Mouse (Mus musculus) gastrocnemius, adult 2 months (tissue): ENCODE measurements around the gene Dpy19l3. TPM values are rescaled to one million over a fixed set of nuclear protein-coding genes. Genes with fewer than 3 reads are reported as not detected.

Source experiments
- DNase-seq: peaks from one replicate; pipeline ENCODE4 v3.0.0; 2022
- H3K27ac ChIP-seq: fragments of 200-600 bp; 2 replicates; pipeline ENCODE4 v1.8.1; 2022; ENCODE audit warnings: mild to moderate bottlenecking
- H3K4me3 ChIP-seq: fragments of 200-600 bp; 2 replicates; pipeline ENCODE4 v1.8.1; 2022; ENCODE audit warnings: mild to moderate bottlenecking, moderate library complexity
- CTCF ChIP-seq: fragments of 200-600 bp; IDR thresholded peaks from 2 replicates; pipeline ENCODE4 v1.8.1; 2022; ENCODE audit warnings: antibody characterized with exemption, mild to moderate bottlenecking, moderate library complexity
- intact Hi-C: fragments of 180-260 bp; cut with DNase I; formaldehyde crosslinking; loops from one replicate; pipeline ENCODE4 v1.15.1; 2025
- long read RNA-seq, 2 experiments: library from polyadenylated mRNA; stranded (forward); transcript quantifications; one replicate each; pipeline ENCODE4 v2.0.0; 2021
- total RNA-seq, 2 experiments: library from RNA; stranded (reverse); gene quantifications; 2 replicates each; pipeline ENCODE4 v1.2.3; 2021

Dpy19l3 gene
- 1 to 10 TPM; 5.8 to 7.1 TPM for total RNA-seq
- long read RNA-seq, experiment 1, partial matches to known transcripts = 0 of 2 reads
- long read RNA-seq, experiment 1, other reads (novel, unspliced or antisense) = 2 of 2 reads
- long read RNA-seq, experiment 2, partial matches to known transcripts = 1 of 1 reads
- long read RNA-seq, experiment 2, other reads (novel, unspliced or antisense) = 0 of 1 reads

GRCm38 (mm10) chr7:35754033-35754885, at the start of gene Dpy19l3:
TSS of gene Dpy19l3 (minus strand) at chr7:35754454.
- peak; percentile 94 for DNase-seq
- no peak for TF ChIP-seq CTCF
- H3K4me3 ChIP-seq = peak within 1 kb of the TSS; percentile 96
- peak within 1 kb of the TSS; percentile 83 for H3K27ac ChIP-seq
- intact Hi-C loops = loop anchor here (1.0 to 5.0 kb wide), 3 partner anchors 37 to 68 kb away; partner anchors contain the start of gene Zfp507

GRCm38 (mm10) chr7:35802906-35803595, 48.8 kb upstream of the Dpy19l3 start, which contains the start of gene Zfp507:
TSS of gene Zfp507 (minus strand) at chr7:35803003.
- H3K4me3 ChIP-seq = peak within 1 kb of the TSS; percentile 87
- intact Hi-C loops = loop anchor here (5.0 to 10.0 kb wide), 2 partner anchors 51 to 1542 kb away; partner anchors contain the start of gene Dpy19l3

GRCm38 (mm10) chr7:35802201-35802905, 48.1 kb upstream of the Dpy19l3 start:
- Histone ChIP-seq H3K4me3 (peak overlapping the region; percentile 87), H3K27ac (peak overlapping the region; percentile 92)
- intact Hi-C loops = loop anchor here (5.0 to 10.0 kb wide), 2 partner anchors 50 to 1542 kb away; partner anchors contain the start of gene Dpy19l3
- no peak for TF ChIP-seq CTCF
- DNase-seq = no peak

More at GRCm38 (mm10) chr7:35802906-35803595, 48.8 kb upstream of the Dpy19l3 start, which contains the start of gene Zfp507:
- peak; percentile 94 for DNase-seq
- no peak for TF ChIP-seq CTCF
- peak within 1 kb of the TSS; percentile 92 for H3K27ac ChIP-seq

- intact Hi-C loops = no loop called here
- H3K4me3 ChIP-seq = no peak overlapping the region
- no peak for DNase-seq
- H3K27ac ChIP-seq = no peak overlapping the region
- no peak for TF ChIP-seq CTCF
These were observed 41.9 kb upstream of the Dpy19l3 start for GRCm38 (mm10) chr7:35796123-35796522.

- TF ChIP-seq CTCF = no peak
- Histone ChIP-seq H3K27ac (no peak overlapping the region), H3K4me3 (no peak overlapping the region)
- no peak for DNase-seq
- intact Hi-C loops = no loop called here
These were observed 40.0 kb upstream of the Dpy19l3 start for GRCm38 (mm10) chr7:35794145-35794664.

DNA sequence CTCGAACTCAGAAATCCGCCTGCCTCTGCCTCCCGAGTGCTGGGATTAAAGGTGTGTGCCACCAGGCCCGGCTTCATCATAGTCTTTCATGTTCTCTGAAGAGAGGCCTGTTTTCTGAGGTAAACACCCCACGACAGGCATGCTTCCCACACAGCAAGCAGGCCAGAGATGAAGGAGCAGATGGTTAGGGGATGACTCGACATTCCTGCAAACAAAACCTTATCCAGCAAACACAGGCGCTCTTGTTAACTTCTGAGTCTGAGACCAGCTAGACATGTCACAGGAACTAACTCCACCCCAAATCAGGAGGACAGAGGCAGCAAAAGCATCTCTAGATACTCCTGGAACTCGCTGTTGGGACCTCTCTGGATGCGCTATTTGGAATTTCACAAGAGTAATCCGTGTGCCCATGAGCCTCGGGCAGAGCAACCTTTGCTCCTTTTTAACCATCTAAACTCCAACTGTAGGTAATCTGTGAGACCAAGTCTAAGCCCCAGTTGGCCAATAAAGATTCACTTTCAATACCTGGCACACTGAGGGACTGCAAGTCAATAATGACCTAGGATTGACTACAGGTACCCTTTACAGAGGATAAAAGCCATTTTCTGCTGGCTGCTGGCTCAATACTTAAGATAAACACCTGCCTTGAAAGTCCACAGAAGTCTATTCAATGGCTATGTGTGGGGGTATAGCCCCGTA, 38.0 kb upstream of the Dpy19l3 start:
- intact Hi-C loops = no loop called here
- no peak for DNase-seq
- Histone ChIP-seq H3K4me3 (no peak overlapping the region), H3K27ac (no peak overlapping the region)
- TF ChIP-seq CTCF = no peak

GRCm38 (mm10) chr7:35790926-35791325, 36.7 kb upstream of the Dpy19l3 start:
- intact Hi-C loops = no loop called here
- TF ChIP-seq CTCF = no peak
- no peak for DNase-seq

GRCm38 (mm10) chr7:35790201-35790600, 35.9 kb upstream of the Dpy19l3 start:
- TF ChIP-seq CTCF = peak; percentile 58
- no peak for DNase-seq
- no peak overlapping the region for H3K4me3 ChIP-seq
- intact Hi-C loops = no loop called here
- H3K27ac ChIP-seq = no peak overlapping the region

More at GRCm38 (mm10) chr7:35790926-35791325, 36.7 kb upstream of the Dpy19l3 start:
- Histone ChIP-seq H3K4me3 (no peak overlapping the region), H3K27ac (no peak overlapping the region)

DNA sequence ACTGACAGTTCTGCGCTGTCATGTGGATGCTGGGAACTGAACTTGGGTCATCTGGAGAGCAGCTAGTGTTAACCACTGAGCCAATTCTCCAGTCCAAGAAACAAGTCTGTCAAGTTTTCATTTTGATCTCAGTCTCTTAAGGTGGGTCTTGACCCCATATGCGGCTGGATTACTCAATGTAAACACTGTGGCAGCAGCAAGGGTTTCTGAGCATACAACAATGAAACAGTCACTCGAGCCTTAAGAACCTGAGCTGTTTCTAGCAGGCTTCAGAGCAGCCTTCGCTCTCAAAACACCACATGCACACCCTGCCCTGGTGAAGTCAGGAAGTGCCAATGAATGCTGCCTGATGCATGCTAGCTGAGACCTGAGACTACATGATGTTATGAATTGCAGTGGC, 31.3 kb upstream of the Dpy19l3 start:
- no peak for TF ChIP-seq CTCF
- Histone ChIP-seq H3K4me3 (no peak overlapping the region), H3K27ac (no peak overlapping the region)
- DNase-seq = no peak
- intact Hi-C loops = loop anchor here (5.0 kb wide), 1 partner anchor 72 kb away; no protein-coding TSS in a partner anchor

GRCm38 (mm10) chr7:35782252-35782651, 28.0 kb upstream of the Dpy19l3 start:
- peak; percentile 24 for DNase-seq
- Histone ChIP-seq H3K27ac (no peak overlapping the region), H3K4me3 (no peak overlapping the region)
- intact Hi-C loops = no loop called here
- TF ChIP-seq CTCF = no peak

- Histone ChIP-seq H3K4me3 (no peak overlapping the region), H3K27ac (no peak overlapping the region)
- DNase-seq = no peak
- intact Hi-C loops = no loop called here
- TF ChIP-seq CTCF = no peak
These were observed 19.9 kb upstream of the Dpy19l3 start for GRCm38 (mm10) chr7:35774127-35774526.
